Mouse (Mus musculus) liver, embryonic 14.5 days (tissue): ENCODE measurements around the gene Stk33.

ENCODE experiments used
- CTCF ChIP-seq: IDR thresholded peaks from 2 replicates; pipeline ENCODE4 v1.5.1; 2016; ENCODE audit warnings: antibody characterized with exemption, low read depth, control low read depth
- EP300 ChIP-seq: IDR thresholded peaks from 2 replicates; pipeline ENCODE4 v1.6.1; 2016; ENCODE audit warnings: antibody characterized with exemption, low read depth

- no peak for TF ChIP-seq EP300
- TF ChIP-seq CTCF = no peak
Observed at GRCm38 (mm10) chr7:109326813-109327212, 112.1 kb downstream of the Stk33 start.
